Mouse (Mus musculus) lung, embryonic 15.5 days (tissue): ENCODE data around the gene Amhr2. TPM values are rescaled to one million over a fixed set of nuclear protein-coding genes. Genes with fewer than 3 reads are reported as not detected.

ENCODE experiments used
- ATAC-seq: fragments of 200-750 bp; cut with Nextera tagmentation; 2 replicates; pipeline ENCODE4 v1.8.0; 2017; ENCODE audit warnings: moderate number of reproducible peaks, borderline replicate concordance; ENCODE audit not compliant: low FRiP score, low TSS enrichment; ENCODE audit errors: extremely low read depth
- H3K27ac ChIP-seq: fragments of 300-500 bp; sonication (generic); 2 replicates; pipeline ENCODE4 v1.5.1; 2015; ENCODE audit warnings: moderate library complexity, mild to moderate bottlenecking, inconsistent platforms
- H3K27me3 ChIP-seq: fragments of 300-500 bp; sonication (generic); 2 replicates; pipeline ENCODE4 v1.6.1; 2015; ENCODE audit warnings: inconsistent platforms
- H3K36me3 ChIP-seq: fragments of 300-500 bp; sonication (generic); 2 replicates; pipeline ENCODE4 v1.6.1; 2015; ENCODE audit warnings: inconsistent platforms
- H3K4me1 ChIP-seq: fragments of 300-500 bp; sonication (generic); 2 replicates; pipeline ENCODE4 v1.6.1; 2015; ENCODE audit warnings: inconsistent platforms
- H3K4me2 ChIP-seq: fragments of 300-500 bp; sonication (generic); 2 replicates; pipeline ENCODE4 v1.6.1; 2015; ENCODE audit warnings: inconsistent platforms, mild to moderate bottlenecking, moderate library complexity
- H3K4me3 ChIP-seq: fragments of 300-500 bp; sonication (generic); 2 replicates; pipeline ENCODE4 v1.5.1; 2015; ENCODE audit warnings: mild to moderate bottlenecking, inconsistent platforms
- H3K9ac ChIP-seq: fragments of 300-500 bp; sonication (generic); 2 replicates; pipeline ENCODE4 v1.6.1; 2015; ENCODE audit warnings: inconsistent platforms
- H3K9me3 ChIP-seq: fragments of 300-500 bp; sonication (generic); 2 replicates; pipeline ENCODE4 v1.6.1; 2016; ENCODE audit warnings: inconsistent platforms
- WGBS: fragments of 180-500 bp; shearing (Covaris S2); methylation state at CpG from one replicate; pipeline ENCODE4 v1.1.7; 2015; 5-methylcytosine and 5-hydroxymethylcytosine counted together
- polyA plus RNA-seq: library from polyadenylated mRNA; unstranded; fragments of >200 nt; fragmentation: Nextera tagmentation; extraction: Ambion mirVana; gene quantifications from 2 replicates; pipeline ENCODE4 v1.2.1, GENCODE M21; 2015

Gene Amhr2
- polyA plus RNA-seq, 1 experiment from 2014 or later = 0.82 TPM

DNA sequence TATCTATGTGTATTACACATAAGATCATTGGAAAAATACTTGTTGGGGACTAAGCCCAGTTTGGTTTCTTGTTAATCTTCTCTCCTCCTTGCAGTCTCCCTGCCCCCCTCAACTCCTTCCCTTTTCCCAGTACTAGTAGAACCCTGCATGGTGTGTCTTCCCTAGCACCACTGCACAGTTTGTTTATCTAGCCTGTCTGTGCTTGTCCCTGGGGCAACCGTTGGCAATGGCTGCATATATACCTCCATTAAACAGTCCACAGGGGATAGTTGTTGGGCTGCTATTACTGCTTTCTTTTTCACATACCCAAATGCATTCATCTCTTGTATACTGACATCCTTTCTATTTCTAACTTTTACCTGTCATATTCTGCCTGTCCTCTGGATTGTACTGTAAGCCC is 42.5 kb downstream of the Amhr2 start:
- Histone ChIP-seq H3K9ac (no peak overlapping the region), H3K27ac (no peak overlapping the region), H3K36me3 (peaks cover 84% of the 10 kb centered on the region), H3K4me3 (no peak overlapping the region), H3K27me3 (no peaks in the 10 kb centered on the region), H3K4me2 (no peak overlapping the region), H3K9me3 (no peaks in the 10 kb centered on the region), H3K4me1 (no peaks in the 10 kb centered on the region)
- WGBS = 44% methylated on average over 1 of the region's 1 CpGs
- ATAC-seq = no peak

DNA sequence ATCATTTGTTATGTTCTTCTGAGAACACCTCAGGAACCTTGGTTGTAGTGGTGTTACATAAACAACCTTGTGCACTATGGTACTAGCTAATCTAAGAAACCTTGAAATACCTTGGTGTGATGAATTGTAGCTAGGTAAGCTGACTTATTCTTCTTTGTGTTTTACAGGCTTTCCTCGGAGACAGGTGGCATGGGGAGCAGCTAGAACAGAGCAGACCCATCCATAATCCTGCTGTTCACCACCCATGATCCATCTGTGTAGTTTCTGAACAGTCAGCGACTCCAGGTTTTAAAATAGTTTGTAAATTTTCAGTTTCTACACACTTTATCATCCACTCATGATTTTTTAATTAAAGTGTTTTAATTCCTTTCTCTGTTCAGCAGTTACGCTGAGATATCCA is 53.2 kb downstream of the Amhr2 start:
- Histone ChIP-seq H3K9ac (no peak overlapping the region), H3K9me3 (no peaks in the 10 kb centered on the region), H3K4me1 (no peaks in the 10 kb centered on the region), H3K36me3 (peaks cover 96% of the 10 kb centered on the region), H3K4me2 (no peak overlapping the region), H3K27me3 (no peaks in the 10 kb centered on the region), H3K4me3 (no peak overlapping the region), H3K27ac (no peak overlapping the region)
- WGBS = 80% methylated on average over 3 of the region's 3 CpGs
- ATAC-seq = no peak

DNA sequence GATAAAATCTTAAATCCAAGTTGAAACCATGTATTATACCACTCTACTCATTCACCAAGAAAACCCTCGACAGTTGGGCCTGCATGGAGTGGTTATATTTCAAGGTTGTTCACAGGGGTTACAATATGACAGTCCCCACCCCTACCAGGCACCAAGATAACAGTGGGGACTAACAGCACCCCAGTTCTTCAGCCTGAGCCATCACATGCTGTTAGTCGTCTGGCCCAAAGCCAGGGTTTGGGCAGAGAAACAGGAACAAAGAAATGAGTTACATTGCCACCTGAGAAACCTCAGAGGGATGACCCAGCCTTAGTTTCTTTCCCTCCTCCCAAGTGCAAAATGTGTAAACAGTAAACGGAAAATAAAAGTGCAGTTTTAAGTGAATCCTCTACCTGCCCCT is 54.2 kb downstream of the Amhr2 start:
- Histone ChIP-seq H3K9me3 (no peaks in the 10 kb centered on the region), H3K36me3 (peaks cover 96% of the 10 kb centered on the region), H3K9ac (no peak overlapping the region), H3K4me1 (no peaks in the 10 kb centered on the region), H3K27ac (no peak overlapping the region), H3K4me2 (no peak overlapping the region), H3K27me3 (no peaks in the 10 kb centered on the region), H3K4me3 (no peak overlapping the region)
- 59% methylated on average over 3 of the region's 3 CpGs for WGBS
- ATAC-seq = no peak

DNA sequence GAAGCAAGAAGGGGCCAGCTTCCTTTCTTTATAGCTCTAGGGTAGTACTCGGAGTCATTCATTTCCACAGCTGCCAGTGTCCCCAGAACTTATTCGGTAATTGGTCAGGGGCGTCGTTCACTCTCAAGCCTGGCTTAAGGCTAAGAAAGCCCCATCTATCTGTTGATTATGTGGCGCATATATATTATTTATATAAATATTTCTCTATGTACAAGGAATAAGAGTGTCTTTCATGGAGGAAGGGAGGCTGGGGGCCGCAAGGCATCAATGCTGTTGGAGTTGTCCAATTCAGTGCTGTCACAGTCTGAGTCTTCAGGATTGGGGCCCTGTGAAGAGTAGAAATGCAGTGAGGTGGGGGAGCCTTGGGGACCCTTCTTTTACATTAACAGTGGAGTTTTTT is 54.7 kb downstream of the Amhr2 start:
- Histone ChIP-seq H3K4me1 (0 out of 2 replicates have a peak, but pooled peaks cover under 1% of the 10 kb centered on the region), H3K4me3 (no peak overlapping the region), H3K27ac (no peak overlapping the region), H3K4me2 (no peak overlapping the region), H3K9me3 (no peaks in the 10 kb centered on the region), H3K27me3 (no peaks in the 10 kb centered on the region), H3K9ac (no peak overlapping the region), H3K36me3 (peaks cover 95% of the 10 kb centered on the region)
- WGBS = 79% methylated on average over 6 of the region's 6 CpGs
- ATAC-seq = no peak

DNA sequence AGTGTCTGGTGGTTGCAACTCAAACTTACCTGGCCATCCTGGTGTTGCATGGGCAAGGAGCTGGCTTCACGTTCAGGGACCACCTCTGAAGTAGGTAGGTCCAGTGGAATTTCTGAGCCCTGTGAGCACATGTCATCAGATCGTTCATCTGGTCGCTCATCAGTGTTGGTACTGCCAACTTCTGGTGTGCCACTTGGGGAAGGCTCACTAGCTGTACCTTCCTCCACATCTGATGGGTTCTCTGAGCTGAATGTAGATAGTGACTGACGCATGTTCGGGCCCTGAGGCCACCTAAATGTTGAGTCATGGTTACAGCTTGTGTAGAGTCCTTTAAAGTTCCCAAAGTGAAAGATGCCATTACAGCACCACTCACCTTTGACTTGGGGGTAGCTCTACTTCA is 55.3 kb downstream of the Amhr2 start:
- H3K27ac ChIP-seq = no peak overlapping the region
- H3K27me3 ChIP-seq = no peaks in the 10 kb centered on the region
- WGBS = 78% methylated on average over 5 of the region's 5 CpGs
- no peak overlapping the region for H3K4me3 ChIP-seq
- H3K9me3 ChIP-seq = no peaks in the 10 kb centered on the region
- no peak for ATAC-seq
- no peak overlapping the region for H3K4me2 ChIP-seq
- no peak overlapping the region for H3K9ac ChIP-seq
- peaks cover 91% of the 10 kb centered on the region for H3K36me3 ChIP-seq
- H3K4me1 ChIP-seq = peaks cover 6% of the 10 kb centered on the region; the same call in 1 of the 2 replicates

DNA sequence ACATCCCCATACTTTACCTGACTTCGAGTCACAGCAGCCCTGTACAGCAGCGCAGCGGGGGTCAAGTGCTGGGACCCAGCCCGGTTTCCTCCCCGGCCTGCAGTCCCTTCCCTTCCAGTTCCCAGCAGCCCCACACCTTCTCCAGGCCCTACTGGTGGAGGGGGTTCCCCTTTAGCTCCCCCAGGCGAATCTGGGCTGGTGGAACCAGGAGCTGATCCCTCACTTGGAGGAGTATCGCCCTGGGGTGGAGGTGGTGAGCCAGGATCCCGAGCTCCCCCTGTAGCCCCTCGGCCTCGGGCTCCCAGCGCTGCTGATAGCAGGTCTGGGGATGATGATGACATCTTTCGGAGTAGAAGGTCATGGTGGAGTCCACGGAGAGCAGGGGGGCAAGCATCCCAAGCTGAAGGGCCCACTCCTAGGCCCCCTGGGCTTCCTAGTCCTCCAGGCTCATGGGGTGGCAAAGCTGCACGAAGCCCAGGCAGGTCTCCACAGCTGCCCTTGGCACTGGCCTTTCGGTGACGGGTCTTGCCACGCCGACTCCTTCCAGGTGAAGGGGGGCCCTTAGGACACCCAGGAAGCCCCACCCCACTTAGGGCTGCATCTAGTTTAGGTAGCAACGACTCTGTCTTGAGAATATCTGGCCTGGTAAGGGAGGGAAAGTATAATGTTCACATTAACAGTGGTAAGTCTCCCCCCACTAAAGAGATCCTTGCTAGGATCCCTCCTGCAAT is 56.1 kb downstream of the Amhr2 start:
- Histone ChIP-seq H3K27ac (no peak overlapping the region), H3K27me3 (no peaks in the 10 kb centered on the region), H3K36me3 (peaks cover 84% of the 10 kb centered on the region), H3K9me3 (no peaks in the 10 kb centered on the region), H3K9ac (no peak overlapping the region), H3K4me3 (no peak overlapping the region), H3K4me2 (no peak overlapping the region), H3K4me1 (peaks cover 10% of the 10 kb centered on the region; the same call in 1 of the 2 replicates)
- ATAC-seq = 0 out of 2 replicates have a peak, but pooled peaks have one; percentile 17
- WGBS = 78% methylated on average over 19 of the region's 19 CpGs

DNA sequence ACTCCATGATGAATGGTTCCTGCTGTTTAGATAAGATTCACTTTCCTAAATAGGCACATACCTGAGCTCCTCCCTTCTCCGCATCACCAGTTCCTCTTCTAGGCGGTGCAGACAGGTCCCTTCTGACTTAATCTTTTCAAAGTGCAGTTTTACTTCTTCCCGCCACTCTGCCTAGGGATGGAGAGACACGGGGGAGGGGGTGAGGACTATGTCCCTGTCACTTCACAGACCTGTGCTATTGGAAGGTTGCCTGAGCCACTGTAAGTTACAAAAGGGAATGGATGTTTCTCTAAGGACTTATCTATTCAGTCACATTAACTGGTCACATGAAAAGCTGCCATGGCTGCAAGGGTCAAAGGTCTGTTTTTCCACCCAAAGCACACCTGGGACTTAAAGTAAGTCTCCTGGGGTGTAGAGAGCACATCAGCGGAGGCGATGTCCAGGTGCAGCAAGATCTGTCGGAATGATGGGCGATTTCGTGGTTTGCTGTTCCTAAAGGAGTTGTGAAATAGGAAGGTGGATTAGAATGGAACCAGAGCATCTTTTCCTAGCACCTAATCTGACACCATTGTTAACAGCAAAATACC is 57.2 kb downstream of the Amhr2 start:
- WGBS = 70% methylated on average over 9 of the region's 9 CpGs
- peaks cover 75% of the 10 kb centered on the region for H3K36me3 ChIP-seq
- no peak overlapping the region for H3K4me2 ChIP-seq
- H3K4me3 ChIP-seq = no peak overlapping the region
- no peaks in the 10 kb centered on the region for H3K27me3 ChIP-seq
- H3K9me3 ChIP-seq = no peaks in the 10 kb centered on the region
- no peak for ATAC-seq
- peaks cover 10% of the 10 kb centered on the region; the same call in 1 of the 2 replicates for H3K4me1 ChIP-seq
- H3K9ac ChIP-seq = no peak overlapping the region
- no peak overlapping the region for H3K27ac ChIP-seq

DNA sequence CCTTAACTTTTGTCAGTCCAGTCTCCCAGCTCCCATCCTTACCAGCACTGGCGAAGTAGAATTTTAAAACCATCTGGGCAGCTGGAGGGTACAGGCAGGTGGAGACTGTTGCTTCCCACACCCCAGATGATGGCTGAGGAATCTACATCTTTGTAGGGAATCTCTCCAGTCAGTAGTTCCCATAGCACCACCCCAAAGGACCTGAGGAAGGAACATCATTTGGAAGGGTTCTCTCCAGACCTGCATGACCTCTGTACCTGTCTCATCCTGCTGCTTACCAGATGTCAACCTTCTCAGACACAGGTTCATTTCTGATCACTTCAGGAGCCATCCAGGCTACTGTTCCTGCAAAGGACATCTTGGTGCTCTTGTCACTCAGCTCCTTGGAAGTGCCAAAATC is 58.3 kb downstream of the Amhr2 start, which contains the start of gene Gm10337:
Gene Gm10337 (plus strand): TSS at position 276 of the 400 bp plus-strand sequence.
- H3K9ac ChIP-seq = no peak within 1 kb of the TSS

More for the DNA sequence above, 58.3 kb downstream of the Amhr2 start, which contains the start of gene Gm10337:
- H3K4me3 ChIP-seq = no peak within 1 kb of the TSS
- ATAC-seq = no peak
- H3K36me3 ChIP-seq = peaks cover 64% of the 10 kb centered on the region
- no peaks in the 10 kb centered on the region for H3K9me3 ChIP-seq
- no peaks in the 10 kb centered on the region for H3K27me3 ChIP-seq
- no peak within 1 kb of the TSS for H3K27ac ChIP-seq
- no peak within 1 kb of the TSS for H3K4me2 ChIP-seq
- WGBS = 84% methylated on average over 1 of the region's 1 CpGs
- H3K4me1 ChIP-seq = peaks cover 10% of the 10 kb centered on the region; the same call in 1 of the 2 replicates

Other genes with a start within 250 kb of the Amhr2 start
- gene Zfp740, start 242.1 kb upstream of the Amhr2 start, polyA plus RNA-seq = 60.7 and 67.1 TPM in 2 replicates
- 74.1 and 78.1 TPM in 2 replicates for gene Csad, start 240.6 kb upstream of the Amhr2 start, polyA plus RNA-seq
- gene Itgb7, start 213.4 kb upstream of the Amhr2 start, polyA plus RNA-seq = 2.0 and 3.2 TPM in 2 replicates
- 43.7 and 43.8 TPM in 2 replicates for gene Rarg, start 187.8 kb upstream of the Amhr2 start, polyA plus RNA-seq
- 0.53 and 0.57 TPM in 2 replicates for gene Gm9918, start 174.8 kb upstream of the Amhr2 start, polyA plus RNA-seq
- gene Mfsd5, start 165.9 kb upstream of the Amhr2 start, polyA plus RNA-seq = 63.8 and 65.3 TPM in 2 replicates
- gene Espl1, start 149.1 kb upstream of the Amhr2 start, polyA plus RNA-seq = 27.6 and 32.2 TPM in 2 replicates
- gene Pfdn5, start 119.3 kb upstream of the Amhr2 start, polyA plus RNA-seq = 368 and 401 TPM in 2 replicates
- 100 and 106 TPM in 2 replicates for gene Myg1, start 113.7 kb upstream of the Amhr2 start, polyA plus RNA-seq
- gene Aaas, start 94.6 kb upstream of the Amhr2 start, polyA plus RNA-seq = 91.1 and 92.0 TPM in 2 replicates
- 0.48 and 0.55 TPM in 2 replicates for gene Sp7, start 78.2 kb upstream of the Amhr2 start, polyA plus RNA-seq
- 10.6 TPM in 2 replicates for gene Sp1, start 39.2 kb upstream of the Amhr2 start, polyA plus RNA-seq
- 69.4 and 71.4 TPM in 2 replicates for gene Prr13, start 13.7 kb downstream of the Amhr2 start, polyA plus RNA-seq
- gene Pcbp2, start 25.2 kb downstream of the Amhr2 start, polyA plus RNA-seq = 217 TPM in 2 replicates
- gene Gm10337, start 58.4 kb downstream of the Amhr2 start, polyA plus RNA-seq = not detected in 2 replicates
- gene Map3k12, start 71.7 kb downstream of the Amhr2 start, polyA plus RNA-seq = 11.8 and 14.4 TPM in 2 replicates
- 80.7 and 82.7 TPM in 2 replicates for gene Tarbp2, start 72.8 kb downstream of the Amhr2 start, polyA plus RNA-seq
- gene Npff, start 79.6 kb downstream of the Amhr2 start, polyA plus RNA-seq = 2.0 and 5.4 TPM in 2 replicates
- not detected in 2 replicates for gene Gm28047, start 179.7 kb downstream of the Amhr2 start, polyA plus RNA-seq
- 40.6 and 47.0 TPM in 2 replicates for gene Atf7, start 180.1 kb downstream of the Amhr2 start, polyA plus RNA-seq
- 70.9 and 83.1 TPM in 2 replicates for gene Atp5g2, start 227.0 kb downstream of the Amhr2 start, polyA plus RNA-seq